Mouse (Mus musculus): ENCODE data around the gene Elp1. TPM values are rescaled to one million over a fixed set of nuclear protein-coding genes. Genes with fewer than 3 reads are reported as not detected.
A peak's percentile ranks its signal among the peaks of the same experiment; 100 is the strongest.

The Elp1 gene
- total and polyA plus RNA-seq, 2 experiments from 2014 or later = 15.0 to 25.5 TPM

DNA sequence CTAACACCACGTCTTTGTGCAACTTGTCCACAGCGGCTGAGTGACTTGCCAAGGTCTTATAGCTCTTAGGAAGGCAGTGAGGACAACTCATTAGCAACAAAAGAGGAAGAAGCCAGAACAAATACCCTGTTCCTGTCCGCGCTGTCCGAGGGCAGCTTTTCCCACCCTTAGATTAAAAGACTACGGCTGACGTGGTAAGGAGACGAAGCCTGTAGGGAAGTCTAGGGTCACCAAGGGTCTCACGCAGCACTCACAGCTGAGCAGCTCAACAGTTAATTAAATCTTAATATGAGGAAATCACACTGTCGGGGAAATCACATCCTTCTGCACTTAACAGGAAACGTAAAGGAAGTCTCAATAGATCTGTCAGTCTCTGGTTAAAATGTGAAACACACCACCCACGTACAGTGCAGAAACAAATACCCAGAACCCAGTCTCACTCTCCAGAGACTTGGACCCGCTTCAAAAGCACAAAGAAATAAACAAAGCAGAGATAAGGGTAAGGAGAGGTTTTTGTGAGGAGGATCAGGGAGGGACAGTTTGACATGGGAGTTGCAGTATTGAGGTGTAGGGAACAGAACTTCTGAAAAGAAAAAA is 29.0 kb upstream of the Elp1 start:
- no peaks in the 10 kb centered on the region for H3K4me1 ChIP-seq (ENCODE audit: control insufficient read depth, insufficient read depth)
- H3K9me3 ChIP-seq (replicated peaks; ENCODE audit: control insufficient read depth, low read length) = no peaks in the 10 kb centered on the region
- H3K4me2 ChIP-seq (ENCODE audit: low read depth, low read length) = peak overlapping the region; percentile 20; the same call in 1 of the 2 replicates
- no peak overlapping the region for H3K4me3 ChIP-seq (ENCODE audit: low read depth, low read length)
- no peak overlapping the region for H3K27ac ChIP-seq (ENCODE audit: low read depth)
- TF ChIP-seq EP300 (IDR thresholded peaks at IDR 0.05; ENCODE audit: low read depth) = no peak
- no peak for TF ChIP-seq CTCF (IDR thresholded peaks at IDR 0.05; ENCODE audit: low read depth)
- peaks cover 41% of the 10 kb centered on the region for H3K36me3 ChIP-seq (replicated peaks; ENCODE audit: control insufficient read depth, insufficient read depth, low read length)
- DNase-seq (ENCODE audit: low spot score) (no peak), ATAC-seq (ENCODE audit: insufficient read depth, low read depth) (no peak; the same call in 1 of the 2 replicates)
- WGBS = 54% methylated on average over 13 of the region's 13 CpGs
- H3K9ac ChIP-seq (replicated peaks; ENCODE audit: low read depth, low read length) = no peak overlapping the region
- no peaks in the 10 kb centered on the region for H3K27me3 ChIP-seq (ENCODE audit: control insufficient read depth, insufficient read depth, low read length)

DNA sequence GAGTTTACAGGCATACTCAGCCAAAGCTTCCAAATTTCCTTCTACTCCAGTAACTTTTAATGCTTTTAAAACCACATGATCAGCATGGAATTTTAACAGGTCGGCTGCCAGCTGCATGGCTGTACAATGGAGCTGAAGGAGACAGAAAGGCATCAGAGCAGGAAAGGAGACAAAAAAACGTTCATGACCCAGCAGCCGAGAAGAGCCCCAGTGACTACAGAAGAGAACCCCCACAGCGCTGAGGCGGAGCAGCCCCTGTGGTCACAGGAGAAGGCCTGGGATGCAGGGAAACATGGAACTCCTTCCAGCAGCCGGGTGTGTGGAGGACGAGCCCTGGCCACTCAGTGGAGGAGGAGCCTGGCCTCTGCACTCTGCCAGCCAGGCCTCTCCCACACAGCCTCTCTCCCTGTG is 27.4 kb upstream of the Elp1 start:
- Histone ChIP-seq H3K4me3 (ENCODE audit: low read depth, low read length) (no peak overlapping the region), H3K4me1 (ENCODE audit: control insufficient read depth, insufficient read depth) (no peaks in the 10 kb centered on the region), H3K27me3 (ENCODE audit: control insufficient read depth, insufficient read depth, low read length) (no peaks in the 10 kb centered on the region), H3K4me2 (ENCODE audit: low read depth, low read length) (no peak overlapping the region), H3K9ac (replicated peaks; ENCODE audit: low read depth, low read length) (no peak overlapping the region), H3K27ac (ENCODE audit: low read depth) (no peak overlapping the region), H3K9me3 (replicated peaks; ENCODE audit: control insufficient read depth, low read length) (no peaks in the 10 kb centered on the region), H3K36me3 (replicated peaks; ENCODE audit: control insufficient read depth, insufficient read depth, low read length) (peaks cover 31% of the 10 kb centered on the region; the same call in 1 of the 2 replicates)
- ATAC-seq (ENCODE audit: insufficient read depth, low read depth) = peak; percentile 33; the same call in 1 of the 2 replicates
- 53% methylated on average over 7 of the region's 7 CpGs for WGBS
- TF ChIP-seq EP300 (IDR thresholded peaks at IDR 0.05; ENCODE audit: low read depth) (no peak), CTCF (IDR thresholded peaks at IDR 0.05; ENCODE audit: low read depth) (no peak)
- no peak for DNase-seq (ENCODE audit: low spot score)

DNA sequence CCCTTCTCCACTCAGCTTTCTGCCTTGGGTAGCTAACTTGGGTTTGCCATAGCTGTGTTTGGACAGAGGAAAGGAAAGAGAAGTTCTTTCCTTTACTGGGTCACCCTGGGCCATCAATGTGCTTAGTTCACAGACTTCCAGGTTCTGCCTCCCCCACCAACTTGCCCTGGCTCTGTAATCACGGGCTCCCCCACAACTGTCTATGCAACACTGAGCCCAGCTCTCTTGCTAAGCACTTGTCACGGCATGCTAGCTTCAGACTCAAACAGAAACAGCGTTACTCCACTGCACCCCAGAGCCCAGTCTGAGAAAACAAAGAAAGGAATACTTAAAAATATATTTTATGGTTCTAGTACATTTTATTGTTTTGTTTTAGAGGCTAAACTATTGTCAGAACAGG is 26.8 kb upstream of the Elp1 start:
- Histone ChIP-seq H3K27me3 (ENCODE audit: control insufficient read depth, insufficient read depth, low read length) (no peaks in the 10 kb centered on the region), H3K27ac (ENCODE audit: low read depth) (no peak overlapping the region), H3K36me3 (replicated peaks; ENCODE audit: control insufficient read depth, insufficient read depth, low read length) (peaks cover 29% of the 10 kb centered on the region; the same call in 1 of the 2 replicates), H3K4me2 (ENCODE audit: low read depth, low read length) (no peak overlapping the region), H3K9ac (replicated peaks; ENCODE audit: low read depth, low read length) (no peak overlapping the region), H3K9me3 (replicated peaks; ENCODE audit: control insufficient read depth, low read length) (no peaks in the 10 kb centered on the region), H3K4me1 (ENCODE audit: control insufficient read depth, insufficient read depth) (no peaks in the 10 kb centered on the region), H3K4me3 (ENCODE audit: low read depth, low read length) (no peak overlapping the region)
- ATAC-seq (ENCODE audit: insufficient read depth, low read depth) (no peak), DNase-seq (ENCODE audit: low spot score) (no peak)
- no peak for TF ChIP-seq CTCF (IDR thresholded peaks at IDR 0.05; ENCODE audit: low read depth)
- TF ChIP-seq EP300 (IDR thresholded peaks at IDR 0.05; ENCODE audit: low read depth) = no peak
- 65% methylated on average over 3 of the region's 3 CpGs for WGBS

DNA sequence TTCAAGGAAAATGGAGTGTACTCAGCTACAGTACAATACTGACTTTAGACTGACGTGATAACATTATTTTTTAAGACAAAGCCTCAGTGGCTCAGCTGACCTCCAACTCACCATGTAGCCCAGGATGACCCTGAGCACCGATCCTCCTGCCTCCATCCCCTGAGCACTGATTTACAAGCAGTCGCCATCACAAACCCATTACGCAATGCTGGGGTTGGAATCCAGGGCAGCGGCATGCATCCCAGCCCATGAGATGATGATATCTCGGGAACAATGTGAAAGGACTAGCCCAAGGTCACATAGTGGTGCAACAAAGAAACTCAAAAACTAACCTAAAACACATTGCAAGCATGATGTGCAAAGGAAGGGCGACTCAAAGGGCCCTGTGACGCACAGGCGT is 22.1 kb upstream of the Elp1 start:
- H3K27me3 ChIP-seq (ENCODE audit: control insufficient read depth, insufficient read depth, low read length) = no peaks in the 10 kb centered on the region
- no peaks in the 10 kb centered on the region for H3K4me1 ChIP-seq (ENCODE audit: control insufficient read depth, insufficient read depth)
- no peaks in the 10 kb centered on the region for H3K9me3 ChIP-seq (replicated peaks; ENCODE audit: control insufficient read depth, low read length)
- no peak overlapping the region for H3K9ac ChIP-seq (replicated peaks; ENCODE audit: low read depth, low read length)
- no peak overlapping the region for H3K4me3 ChIP-seq (ENCODE audit: low read depth, low read length)
- WGBS = 84% methylated on average over 9 of the region's 9 CpGs
- peak overlapping the region; percentile 48 for H3K27ac ChIP-seq (ENCODE audit: low read depth)
- TF ChIP-seq EP300 (IDR thresholded peaks at IDR 0.05; ENCODE audit: low read depth) (no peak), CTCF (IDR thresholded peaks at IDR 0.05; ENCODE audit: low read depth) (no peak)
- DNase-seq (ENCODE audit: low spot score) = no peak
- no peak overlapping the region for H3K4me2 ChIP-seq (ENCODE audit: low read depth, low read length)
- ATAC-seq (ENCODE audit: insufficient read depth, low read depth) = no peak
- 0 out of 2 replicates have a peak, but pooled peaks cover 5% of the 10 kb centered on the region for H3K36me3 ChIP-seq (replicated peaks; ENCODE audit: control insufficient read depth, insufficient read depth, low read length)

DNA sequence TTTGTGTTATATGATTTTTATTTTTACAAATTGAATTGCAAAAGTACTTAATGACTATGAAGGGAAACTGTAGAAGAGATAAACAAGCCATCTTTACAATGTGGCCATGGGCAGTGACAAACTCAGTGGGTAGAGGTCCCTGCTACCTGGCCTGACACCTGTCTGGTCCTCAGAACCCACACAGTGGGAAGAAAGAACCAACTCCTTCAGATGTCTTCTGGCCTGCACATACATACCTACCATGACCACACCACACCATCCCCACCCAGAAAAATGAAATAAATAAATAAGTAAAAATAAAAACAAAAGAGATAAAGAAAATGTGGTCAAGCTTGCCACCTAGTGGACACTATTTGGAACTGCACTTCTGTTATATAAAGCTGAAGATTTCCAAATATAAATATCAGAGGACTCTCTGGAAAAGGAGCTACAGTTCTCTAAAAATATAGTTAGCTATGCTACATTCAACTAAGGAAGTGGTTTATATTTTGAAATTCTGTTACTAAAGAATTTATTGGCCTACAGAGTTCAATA is 18.0 kb upstream of the Elp1 start:
- Histone ChIP-seq H3K4me2 (ENCODE audit: low read depth, low read length) (no peak overlapping the region), H3K4me1 (ENCODE audit: control insufficient read depth, insufficient read depth) (no peaks in the 10 kb centered on the region), H3K4me3 (ENCODE audit: low read depth, low read length) (no peak overlapping the region), H3K27ac (ENCODE audit: low read depth) (peak overlapping the region; percentile 39), H3K27me3 (ENCODE audit: control insufficient read depth, insufficient read depth, low read length) (no peaks in the 10 kb centered on the region), H3K9me3 (replicated peaks; ENCODE audit: control insufficient read depth, low read length) (no peaks in the 10 kb centered on the region), H3K9ac (replicated peaks; ENCODE audit: low read depth, low read length) (no peak overlapping the region), H3K36me3 (replicated peaks; ENCODE audit: control insufficient read depth, insufficient read depth, low read length) (0 out of 2 replicates have a peak, but pooled peaks cover 8% of the 10 kb centered on the region)
- ATAC-seq (ENCODE audit: insufficient read depth, low read depth) (peak; percentile 62; the same call in 1 of the 2 replicates), DNase-seq (ENCODE audit: low spot score) (peak; percentile 48)
- TF ChIP-seq EP300 (IDR thresholded peaks at IDR 0.05; ENCODE audit: low read depth) (no peak), CTCF (IDR thresholded peaks at IDR 0.05; ENCODE audit: low read depth) (peak; percentile 63)

All from heart, postnatal 0 days (tissue).